Mouse (Mus musculus) liver, postnatal 0 days (tissue): ENCODE measurements around the gene Robo2. TPM values are rescaled to one million over a fixed set of nuclear protein-coding genes. Genes with fewer than 3 reads are reported as not detected.

Source experiments
- ATAC-seq: fragments of 200-750 bp; cut with Nextera tagmentation; 2 replicates; pipeline ENCODE4 v1.8.0; 2017; ENCODE audit warnings: mild to moderate bottlenecking, moderate library complexity
- DNase-seq: peaks from one replicate; pipeline ENCODE4 v3.0.0-alpha.2; 2016
- H3K27ac ChIP-seq: fragments of 300-500 bp; sonication (generic); 2 replicates; pipeline ENCODE4 v1.5.1; 2014; ENCODE audit warnings: antibody characterized with exemption, moderate library complexity, mild to moderate bottlenecking, low read depth
- H3K27me3 ChIP-seq: fragments of 300-500 bp; sonication (generic); 2 replicates; pipeline ENCODE4 v1.6.1; 2014; ENCODE audit warnings: low read length, control low read depth, mixed read lengths; ENCODE audit not compliant: insufficient read depth
- H3K36me3 ChIP-seq: fragments of 300-500 bp; sonication (generic); replicated peaks from 2 replicates; pipeline ENCODE4 v1.6.1; 2014; ENCODE audit warnings: mild to moderate bottlenecking, control low read depth, low read length, moderate library complexity, mixed read lengths; ENCODE audit not compliant: insufficient read depth
- H3K4me1 ChIP-seq: fragments of 300-500 bp; sonication (generic); 2 replicates; pipeline ENCODE4 v1.6.1; 2014; ENCODE audit warnings: antibody characterized with exemption, mild to moderate bottlenecking, control low read depth; ENCODE audit not compliant: insufficient read depth
- H3K4me2 ChIP-seq: fragments of 300-500 bp; sonication (generic); 2 replicates; pipeline ENCODE4 v1.6.1; 2014; ENCODE audit warnings: low read depth, mild to moderate bottlenecking, low read length, moderate library complexity, mixed read lengths
- H3K4me3 ChIP-seq: fragments of 300-500 bp; sonication (generic); 2 replicates; pipeline ENCODE4 v1.5.1; 2014; ENCODE audit warnings: low read depth, low read length
- H3K9ac ChIP-seq: fragments of 300-500 bp; sonication (generic); replicated peaks from 2 replicates; pipeline ENCODE4 v1.6.1; 2014; ENCODE audit warnings: mild to moderate bottlenecking, moderate library complexity
- H3K9me3 ChIP-seq: fragments of 300-500 bp; sonication (generic); 2 replicates; pipeline ENCODE4 v1.6.1; 2016; ENCODE audit warnings: mild to moderate bottlenecking, control low read depth, low read length, mixed read lengths
- CTCF ChIP-seq: sonication (generic); IDR thresholded peaks from 2 replicates; pipeline ENCODE4 v1.5.1; 2016; ENCODE audit warnings: antibody characterized with exemption, low read depth
- EP300 ChIP-seq: IDR thresholded peaks from 2 replicates; pipeline ENCODE4 v1.6.1; 2016; ENCODE audit warnings: antibody characterized with exemption, low read depth, mild to moderate bottlenecking
- WGBS: fragments of 180-500 bp; shearing (Covaris S2); extraction: QIAGEN DNeasy Blood & Tissue Kit; methylation state at CpG from one replicate; pipeline ENCODE4 v1.1.7; 2014; ENCODE audit not compliant: insufficient replicate concordance; 5-methylcytosine and 5-hydroxymethylcytosine counted together
- polyA plus RNA-seq: library from polyadenylated mRNA; unstranded; fragments of >200 nt; fragmentation: Nextera tagmentation; extraction: Ambion mirVana; gene quantifications from 2 replicates; pipeline ENCODE4 v1.2.1, GENCODE M21; 2015

The Robo2 gene
- polyA plus RNA-seq, 1 experiment from 2014 or later: 1.6 TPM

GRCm38 (mm10) chr16:74307543-74307887, 104.1 kb downstream of the Robo2 start:
- H3K9me3 ChIP-seq: no peaks in the 10 kb centered on the region
- H3K27ac ChIP-seq: no peak overlapping the region
- no peak overlapping the region for H3K4me2 ChIP-seq
- no peaks in the 10 kb centered on the region for H3K27me3 ChIP-seq
- ATAC-seq (no peak), DNase-seq (no peak)
- no peak for TF ChIP-seq CTCF
- 62% methylated on average over 6 of the region's 6 CpGs for WGBS
- no peak overlapping the region for H3K9ac ChIP-seq
- no peaks in the 10 kb centered on the region for H3K36me3 ChIP-seq
- H3K4me1 ChIP-seq: no peaks in the 10 kb centered on the region
- H3K4me3 ChIP-seq: no peak overlapping the region

DNA sequence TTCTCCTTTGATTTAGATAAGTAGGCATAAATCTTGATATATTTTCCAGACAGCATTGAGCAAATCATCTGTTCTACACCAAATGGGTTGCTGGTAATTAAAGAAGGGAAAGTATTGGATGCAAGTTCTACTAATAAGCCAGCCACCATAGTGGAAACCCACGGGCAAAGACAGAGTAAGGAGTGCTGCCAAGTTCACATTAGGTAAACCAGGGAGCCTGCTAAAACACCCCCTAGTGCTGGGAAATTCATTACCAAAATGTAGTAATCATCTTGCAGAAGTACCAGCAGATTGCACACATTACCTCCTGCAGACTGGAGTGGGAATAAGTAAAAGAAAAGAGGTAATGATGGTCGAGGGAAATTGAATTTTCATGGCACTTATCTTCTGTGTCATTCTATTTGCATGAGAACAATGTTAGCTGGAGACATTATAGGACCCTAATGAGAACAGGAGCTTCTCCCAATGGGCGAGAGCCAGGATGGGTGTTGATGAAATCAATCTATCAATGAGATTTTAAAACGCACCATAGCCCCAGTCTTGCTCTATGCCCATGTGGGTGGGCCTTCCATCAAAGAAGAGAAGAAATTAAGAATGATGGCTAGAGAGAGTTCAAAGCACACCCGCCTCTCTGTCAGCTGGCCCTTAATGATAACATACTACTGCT, 104.6 kb downstream of the Robo2 start:
- Histone ChIP-seq H3K9me3 (no peaks in the 10 kb centered on the region), H3K4me2 (no peak overlapping the region), H3K4me3 (no peak overlapping the region), H3K27ac (no peak overlapping the region), H3K36me3 (no peaks in the 10 kb centered on the region), H3K9ac (no peak overlapping the region), H3K27me3 (no peaks in the 10 kb centered on the region), H3K4me1 (no peaks in the 10 kb centered on the region)
- DNase-seq (no peak), ATAC-seq (no peak)
- whole genome bisulfite sequencing: 60% methylated on average over 5 of the region's 5 CpGs
- TF ChIP-seq EP300: no peak
- no peak for TF ChIP-seq CTCF

DNA sequence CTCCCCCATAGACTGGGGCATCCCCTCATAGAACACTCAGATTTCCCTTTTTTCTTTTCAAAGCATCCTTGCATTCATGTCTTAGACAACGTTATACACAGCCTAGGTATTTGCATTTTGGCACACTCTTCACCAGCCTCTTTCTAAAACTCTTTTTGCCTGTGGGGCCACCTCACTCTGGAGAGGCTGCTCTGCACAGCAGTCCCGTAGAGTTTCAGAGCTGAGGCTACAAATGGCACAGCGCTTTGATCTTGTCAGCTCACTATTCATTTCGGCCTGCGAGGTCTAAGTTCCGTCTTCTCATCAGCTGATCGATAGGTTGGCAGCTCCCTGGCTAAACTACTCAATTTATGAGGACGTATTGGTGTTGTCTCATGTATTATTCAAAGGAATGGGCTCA, 123.7 kb downstream of the Robo2 start:
- no peak overlapping the region for H3K4me2 ChIP-seq
- ATAC-seq (no peak), DNase-seq (no peak)
- no peaks in the 10 kb centered on the region for H3K27me3 ChIP-seq
- H3K27ac ChIP-seq: no peak overlapping the region
- H3K9ac ChIP-seq: no peak overlapping the region
- no peaks in the 10 kb centered on the region for H3K9me3 ChIP-seq
- no peak for TF ChIP-seq CTCF
- no peak for TF ChIP-seq EP300
- no peaks in the 10 kb centered on the region for H3K36me3 ChIP-seq
- WGBS: 82% methylated on average over 8 of the region's 8 CpGs
- H3K4me1 ChIP-seq: no peaks in the 10 kb centered on the region
- H3K4me3 ChIP-seq: no peak overlapping the region

- Histone ChIP-seq H3K4me2 (no peak overlapping the region), H3K27me3 (no peaks in the 10 kb centered on the region), H3K27ac (no peak overlapping the region), H3K4me1 (no peaks in the 10 kb centered on the region), H3K4me3 (no peak overlapping the region), H3K9me3 (no peaks in the 10 kb centered on the region), H3K9ac (no peak overlapping the region), H3K36me3 (no peaks in the 10 kb centered on the region)
- no peak for ATAC-seq
- WGBS: 71% methylated on average over 6 of the region's 6 CpGs
- DNase-seq: no peak
- TF ChIP-seq CTCF: no peak
- TF ChIP-seq EP300: no peak
Observed at GRCm38 (mm10) chr16:74282549-74282948, 129.1 kb downstream of the Robo2 start.

DNA sequence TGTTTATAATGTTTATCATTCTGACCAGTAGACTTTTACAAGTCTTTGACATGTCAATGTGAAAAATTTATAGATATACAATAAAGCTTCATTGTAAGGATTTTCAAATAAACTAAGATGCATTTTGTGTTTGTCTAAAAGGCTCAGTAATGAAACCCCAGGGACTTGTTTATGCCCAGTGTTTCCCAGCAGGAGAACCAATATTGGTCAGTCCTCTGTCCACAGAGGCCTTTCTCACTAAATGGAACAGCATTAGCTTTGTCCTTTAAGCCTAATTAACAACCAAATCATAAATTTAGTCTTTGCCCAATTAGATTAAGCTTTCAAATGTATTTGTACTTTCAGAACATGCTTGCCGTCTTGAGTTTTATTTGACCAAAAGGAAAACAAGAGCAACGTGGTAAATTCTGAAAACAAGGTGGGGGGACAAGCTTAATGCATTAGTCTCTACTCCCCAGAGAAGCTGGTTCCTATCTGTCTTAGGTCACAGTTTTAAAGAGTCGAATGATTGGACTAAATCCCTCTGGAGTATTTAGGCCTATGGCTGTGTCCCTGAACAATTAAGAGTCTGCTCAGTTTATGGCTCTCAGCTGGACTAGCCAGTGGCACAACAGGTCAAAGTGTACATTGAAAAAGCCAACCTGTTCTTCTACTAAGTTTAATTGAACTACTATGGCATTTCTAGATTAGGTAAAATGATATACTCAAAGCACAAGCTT, 134.6 kb downstream of the Robo2 start:
- H3K4me3 ChIP-seq: no peak overlapping the region
- no peak overlapping the region for H3K27ac ChIP-seq
- DNase-seq (no peak), ATAC-seq (no peak)
- no peak overlapping the region for H3K9ac ChIP-seq
- no peak for TF ChIP-seq CTCF
- no peak for TF ChIP-seq EP300
- H3K4me1 ChIP-seq: no peaks in the 10 kb centered on the region
- H3K9me3 ChIP-seq: no peaks in the 10 kb centered on the region
- WGBS: 72% methylated on average over 3 of the region's 3 CpGs
- no peaks in the 10 kb centered on the region for H3K27me3 ChIP-seq
- H3K4me2 ChIP-seq: no peak overlapping the region
- no peaks in the 10 kb centered on the region for H3K36me3 ChIP-seq

DNA sequence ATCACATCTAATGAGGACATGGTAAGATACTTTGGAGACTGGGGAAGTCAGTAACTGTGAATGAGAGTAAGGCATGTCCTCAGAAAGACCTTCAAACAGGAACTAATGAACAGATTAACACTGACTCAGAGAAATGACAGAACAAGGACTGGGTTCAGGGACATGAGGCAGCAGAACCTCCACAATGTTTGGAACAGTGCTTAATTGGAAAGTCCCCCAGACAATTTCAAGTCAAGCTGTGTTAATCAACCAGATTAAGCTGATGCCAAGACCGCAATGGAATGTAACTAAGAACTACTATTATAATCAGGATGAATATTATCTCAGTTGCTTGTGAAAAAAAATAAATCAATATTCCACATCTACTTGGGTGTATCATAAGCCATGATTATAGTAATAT, 137.0 kb downstream of the Robo2 start:
- TF ChIP-seq CTCF (no peak), EP300 (no peak)
- Histone ChIP-seq H3K27ac (no peak overlapping the region), H3K27me3 (no peaks in the 10 kb centered on the region), H3K36me3 (no peaks in the 10 kb centered on the region), H3K4me2 (no peak overlapping the region), H3K4me1 (no peaks in the 10 kb centered on the region), H3K9ac (no peak overlapping the region), H3K4me3 (no peak overlapping the region), H3K9me3 (no peaks in the 10 kb centered on the region)
- DNase-seq: no peak
- no peak for ATAC-seq
- 74% methylated on average over 1 of the region's 1 CpGs for WGBS
